In genomic region chr12:103371711-103372110, GRCm38 (mm10) we compare ENCODE assay signal across 7 mouse cellular contexts. TPM values are rescaled to one million over a fixed set of nuclear protein-coding genes. Genes with fewer than 3 reads are reported as not detected.
DNase-seq lines count a peak whose midpoint lies in the region; ATAC-seq and TF ChIP-seq lines count a peak whose summit lies in the region.

No protein-coding gene starts in this region.

- ATAC-seq in liver, embryonic 14.5 days (ENCODE audit: insufficient read depth): no peak

- H3K36me3 ChIP-seq in liver, embryonic 14.5 days (replicated peaks; ENCODE audit: control insufficient read depth, insufficient read depth, low read depth): no peaks in the 10 kb centered on the region

- no peak for TF ChIP-seq POLR2A in embryonic fibroblast, embryonic 13.5 days (IDR thresholded peaks at IDR 0.05; ENCODE audit: low read depth, low read length)

- no peak overlapping the region for H3K4me3 ChIP-seq in embryonic fibroblast, embryonic 13.5 days (ENCODE audit: insufficient read depth, low read length)
- no peak overlapping the region for H3K4me3 ChIP-seq in liver, embryonic 14.5 days (ENCODE audit: insufficient read depth in 1 of 2, low read depth in 2 of 2, low read length in 2 of 2)

- peak; percentile 57 to 72 for DNase-seq in left cerebral cortex, adult 18-20 months (ENCODE audit: low spot score in 2 of 2)
- no peak for DNase-seq in left cerebral cortex, adult 11 months (ENCODE audit: low spot score)
- peak; percentile 64 for DNase-seq in ES-CJ7 (ENCODE audit: low read depth, low spot score)
- peak; percentile 63 for DNase-seq in adrenal gland, adult 2 months
- peak in 2 of 3 experiments; percentile 49 to 53 for DNase-seq in liver, embryonic 14.5 days (ENCODE audit: low read depth in 3 of 3, low spot score in 3 of 3)
- DNase-seq in spleen, postnatal 14 days (ENCODE audit: low spot score in 2 of 2): peak; percentile 32 to 59

- 16% methylated on average over 6 of the region's 6 CpGs for WGBS in liver, embryonic 14.5 days (ENCODE audit: insufficient replicate concordance)

- H3K4me2 ChIP-seq in liver, embryonic 14.5 days (ENCODE audit: low read depth): no peak overlapping the region

- peak; percentile 31; the same call in 1 of the 2 replicates for TF ChIP-seq CTCF in embryonic fibroblast, embryonic 13.5 days (IDR thresholded peaks at IDR 0.05; ENCODE audit: borderline replicate concordance, insufficient read depth, low read length)
- peak; percentile 93 for TF ChIP-seq CTCF in liver, embryonic 14.5 days (IDR thresholded peaks at IDR 0.05; ENCODE audit: low read depth)

- H3K9ac ChIP-seq in liver, embryonic 14.5 days (replicated peaks): no peak overlapping the region

- H3K9me3 ChIP-seq in liver, embryonic 14.5 days (ENCODE audit: control insufficient read depth, low read length): no peaks in the 10 kb centered on the region

- TF ChIP-seq EP300 in liver, embryonic 14.5 days (IDR thresholded peaks at IDR 0.05; ENCODE audit: low read depth): no peak

- H3K4me1 ChIP-seq in embryonic fibroblast, embryonic 13.5 days (ENCODE audit: control insufficient read depth, insufficient read depth, low read length): no peaks in the 10 kb centered on the region
- peaks cover 12 to 21% of the 10 kb centered on the region in 2 experiments for H3K4me1 ChIP-seq in liver, embryonic 14.5 days (replicated peaks; ENCODE audit: control insufficient read depth in 2 of 2, insufficient read depth in 2 of 2, low read length in 1 of 2)

- H3K27ac ChIP-seq in embryonic fibroblast, embryonic 13.5 days (ENCODE audit: insufficient read depth, low read length): no peak overlapping the region
- H3K27ac ChIP-seq in liver, embryonic 14.5 days: no peak overlapping the region

- H3K27me3 ChIP-seq in liver, embryonic 14.5 days (ENCODE audit: control insufficient read depth, insufficient read depth, low read length): no peaks in the 10 kb centered on the region

RNA-seq across cellular contexts. Expression of gene Asb2, which starts 15.9 kb away (rescaled TPM):
- total RNA-seq in left cerebral cortex, adult 18-20 months (2021): 1 to 10 TPM; 3.2 to 3.5 TPM
- 1 to 10 TPM; 1.2 to 2.0 TPM for total RNA-seq in adrenal gland, adult 2 months (2021)
- 6.3 and 8.2 TPM in 2 replicates for polyA plus RNA-seq in adrenal gland, adult 2 months (2012; rRNA removed)
- not detected in 2 replicates for polyA plus RNA-seq in embryonic fibroblast, embryonic 13.5 days (2011; ENCODE audit: insufficient read length, low read depth, missing spikeins)
- 3.6 TPM in 2 replicates for polyA plus RNA-seq in liver, embryonic 14.5 days (2012; rRNA removed)
- 2.1 and 2.5 TPM in 2 replicates for polyA plus RNA-seq in liver, embryonic 14.5 days (2014; fragmentation: Nextera tagmentation; extraction: Ambion mirVana)

RNA-seq across cellular contexts. Expression of gene Otub2, which starts 16.8 kb away (rescaled TPM):
- 10 to 100 TPM; 32.7 to 38.9 TPM for total RNA-seq in left cerebral cortex, adult 18-20 months (2021)
- total RNA-seq in adrenal gland, adult 2 months (2021): 1 to 10 TPM; 3.0 to 3.8 TPM
- 2.6 and 3.3 TPM in 2 replicates for polyA plus RNA-seq in adrenal gland, adult 2 months (2012; rRNA removed)
- polyA plus RNA-seq in embryonic fibroblast, embryonic 13.5 days (2011; ENCODE audit: insufficient read length, low read depth, missing spikeins): 12.0 and 13.3 TPM in 2 replicates
- polyA plus RNA-seq in liver, embryonic 14.5 days (2012; rRNA removed): 12.0 and 13.3 TPM in 2 replicates
- 20.0 and 24.9 TPM in 2 replicates for polyA plus RNA-seq in liver, embryonic 14.5 days (2014; fragmentation: Nextera tagmentation; extraction: Ambion mirVana)

RNA-seq across cellular contexts. Expression of gene 9330161L09Rik, which starts 35.9 kb away (rescaled TPM):
- total RNA-seq in left cerebral cortex, adult 18-20 months (2021): 1 to 10 TPM; 3.0 to 3.9 TPM
- 1 to 10 TPM in 1 of 2 experiments, under 1 TPM in 1; 0.98 to 2.2 TPM for total RNA-seq in adrenal gland, adult 2 months (2021)
- polyA plus RNA-seq in adrenal gland, adult 2 months (2012; rRNA removed): 0.39 and 0.70 TPM in 2 replicates
- 0.53 and 0.83 TPM in 2 replicates for polyA plus RNA-seq in embryonic fibroblast, embryonic 13.5 days (2011; ENCODE audit: insufficient read length, low read depth, missing spikeins)
- 0.10 and 0.15 TPM in 2 replicates for polyA plus RNA-seq in liver, embryonic 14.5 days (2012; rRNA removed)
- polyA plus RNA-seq in liver, embryonic 14.5 days (2014; fragmentation: Nextera tagmentation; extraction: Ambion mirVana): 0.10 TPM in 1 of 2 replicates, not detected in the other

RNA-seq across cellular contexts. Expression of gene Ddx24, which starts 53.9 kb away (rescaled TPM):
- 100 to 1,000 TPM; 235 to 238 TPM for total RNA-seq in left cerebral cortex, adult 18-20 months (2021)
- 100 to 1,000 TPM; 116 to 132 TPM for total RNA-seq in adrenal gland, adult 2 months (2021)
- 29.0 and 38.9 TPM in 2 replicates for polyA plus RNA-seq in adrenal gland, adult 2 months (2012; rRNA removed)
- 63.6 and 67.9 TPM in 2 replicates for polyA plus RNA-seq in embryonic fibroblast, embryonic 13.5 days (2011; ENCODE audit: insufficient read length, low read depth, missing spikeins)
- 17.4 and 25.0 TPM in 2 replicates for polyA plus RNA-seq in liver, embryonic 14.5 days (2012; rRNA removed)
- polyA plus RNA-seq in liver, embryonic 14.5 days (2014; fragmentation: Nextera tagmentation; extraction: Ambion mirVana): 38.3 and 44.1 TPM in 2 replicates
